Mouse (Mus musculus) thymus, adult 2 months (tissue): ENCODE measurements around the gene Cyp46a1. TPM values are rescaled to one million over a fixed set of nuclear protein-coding genes. Genes with fewer than 3 reads are reported as not detected.
A peak's percentile ranks its signal among the peaks of the same experiment; 100 is the strongest.

Source experiments
- DNase-seq: peaks from one replicate; pipeline ENCODE4 v3.0.0; 2021
- H3K27ac ChIP-seq: fragments of 200-500 bp; 2 replicates; pipeline ENCODE4 v1.5.1; 2012; ENCODE audit warnings: low read length, control low read depth; ENCODE audit not compliant: control insufficient read depth, insufficient read depth
- H3K27me3 ChIP-seq: fragments of 200-500 bp; 2 replicates; pipeline ENCODE4 v1.6.1; 2012; ENCODE audit warnings: mild to moderate bottlenecking, low read length, moderate library complexity, mixed read lengths; ENCODE audit not compliant: control insufficient read depth, insufficient read depth
- H3K36me3 ChIP-seq: fragments of 200-500 bp; 2 replicates; pipeline ENCODE4 v1.6.1; 2012; ENCODE audit warnings: mild to moderate bottlenecking, low read length, moderate library complexity; ENCODE audit not compliant: control insufficient read depth, insufficient read depth
- H3K4me1 ChIP-seq: fragments of 200-500 bp; replicated peaks from 2 replicates; pipeline ENCODE4 v1.6.1; 2012; ENCODE audit warnings: low read length; ENCODE audit not compliant: control insufficient read depth, insufficient read depth
- H3K4me3 ChIP-seq: fragments of 200-500 bp; 2 replicates; pipeline ENCODE4 v1.5.1; 2012; ENCODE audit warnings: mild to moderate bottlenecking, low read length, control low read depth, moderate library complexity; ENCODE audit not compliant: control insufficient read depth, insufficient read depth
- CTCF ChIP-seq: fragments of 200-500 bp; IDR thresholded peaks from 2 replicates; pipeline ENCODE4 v1.5.1; 2012; ENCODE audit warnings: mild to moderate bottlenecking, control low read depth, low read length, moderate library complexity, borderline replicate concordance; ENCODE audit not compliant: control insufficient read depth, poor library complexity, insufficient read depth; ENCODE audit errors: extremely low read depth
- POLR2A ChIP-seq: fragments of 200-500 bp; IDR thresholded peaks from 2 replicates; pipeline ENCODE4 v1.6.1; 2012; ENCODE audit warnings: mild to moderate bottlenecking, low read length, control low read depth, moderate library complexity; ENCODE audit not compliant: control insufficient read depth, poor library complexity, insufficient read depth; ENCODE audit errors: extremely low read depth
- WGBS: fragments of 180-500 bp; shearing (Covaris S2); methylation state at CpG from one replicate; pipeline ENCODE4 v1.1.7; 2018; 5-methylcytosine and 5-hydroxymethylcytosine counted together
- polyA plus RNA-seq: library from polyadenylated mRNA; depleted of rRNA; stranded (reverse); fragments of >200 nt; gene quantifications from 2 replicates; pipeline ENCODE4 v1.2.3, GENCODE M21; 2012

Gene Cyp46a1
- polyA plus RNA-seq, 1 experiment = 0.69 TPM

- TF ChIP-seq POLR2A (no peak), CTCF (peak; percentile 96)
- peak overlapping the region; percentile 41 for H3K4me3 ChIP-seq
- under 1% methylated on average over 16 of the region's 16 CpGs for WGBS
- peak; percentile 80 for DNase-seq
- no peak overlapping the region for H3K27ac ChIP-seq
- peaks cover 17% of the 10 kb centered on the region for H3K4me1 ChIP-seq
- peaks cover 3% of the 10 kb centered on the region; the same call in 1 of the 2 replicates for H3K27me3 ChIP-seq
- H3K36me3 ChIP-seq = no peaks in the 10 kb centered on the region
These were observed 1.1 kb upstream of the Cyp46a1 start for GRCm38 (mm10) chr12:108333056-108333455.

DNA sequence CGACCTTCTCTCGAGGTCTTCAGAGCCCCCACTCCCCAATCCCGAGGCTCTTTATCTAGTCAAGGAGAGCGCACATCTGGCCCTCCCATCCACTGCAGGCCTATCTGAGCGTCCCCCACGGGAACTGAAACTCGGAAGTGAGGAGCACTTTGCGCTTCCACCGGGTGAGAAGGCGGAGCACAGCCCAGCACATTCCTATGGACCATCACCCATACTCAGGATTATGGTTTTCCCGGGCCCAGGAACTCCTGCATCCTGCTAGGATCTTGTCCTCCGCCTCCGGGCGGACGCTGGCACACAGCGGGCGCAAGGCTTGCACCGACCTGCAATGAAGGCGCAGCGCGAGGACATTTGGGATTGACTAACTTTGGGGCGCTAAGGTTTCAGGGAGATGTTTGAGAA lies 699 bp upstream of the Cyp46a1 start:
- WGBS = under 1% methylated on average over 22 of the region's 22 CpGs
- H3K4me3 ChIP-seq = peak overlapping the region; percentile 41
- peaks cover 16% of the 10 kb centered on the region for H3K4me1 ChIP-seq
- H3K27ac ChIP-seq = no peak overlapping the region
- TF ChIP-seq CTCF = no peak
- TF ChIP-seq POLR2A = no peak
- no peaks in the 10 kb centered on the region for H3K36me3 ChIP-seq
- peaks cover 2% of the 10 kb centered on the region; the same call in 1 of the 2 replicates for H3K27me3 ChIP-seq
- DNase-seq = no peak

- TF ChIP-seq CTCF = no peak
- TF ChIP-seq POLR2A = no peak
- WGBS = 4% methylated on average over 32 of the region's 32 CpGs
- Histone ChIP-seq H3K27me3 (peaks cover 2% of the 10 kb centered on the region; the same call in 1 of the 2 replicates), H3K36me3 (no peaks in the 10 kb centered on the region), H3K27ac (no peak overlapping the region), H3K4me3 (peak overlapping the region; percentile 41), H3K4me1 (peaks cover 19% of the 10 kb centered on the region)
- DNase-seq = peak; percentile 16
These were observed 348 bp downstream of the Cyp46a1 start for GRCm38 (mm10) chr12:108334529-108334928.

GRCm38 (mm10) chr12:108338572-108339190 lies 4.5 kb downstream of the Cyp46a1 start:
- TF ChIP-seq POLR2A (no peak), CTCF (peak; percentile 51; the same call in 1 of the 2 replicates)
- Histone ChIP-seq H3K4me1 (peaks cover 12% of the 10 kb centered on the region), H3K27ac (no peak overlapping the region), H3K4me3 (no peak overlapping the region), H3K36me3 (no peaks in the 10 kb centered on the region), H3K27me3 (peaks cover 2% of the 10 kb centered on the region; the same call in 1 of the 2 replicates)
- WGBS = 15% methylated on average over 14 of the region's 14 CpGs
- DNase-seq = peak; percentile 28

GRCm38 (mm10) chr12:108348151-108348550 lies 14.0 kb downstream of the Cyp46a1 start:
- Histone ChIP-seq H3K36me3 (no peaks in the 10 kb centered on the region), H3K4me1 (no peaks in the 10 kb centered on the region), H3K27me3 (no peaks in the 10 kb centered on the region; the same call in 1 of the 2 replicates), H3K27ac (no peak overlapping the region), H3K4me3 (no peak overlapping the region)
- DNase-seq = no peak
- 79% methylated on average over 8 of the region's 8 CpGs for WGBS
- TF ChIP-seq CTCF (no peak), POLR2A (no peak)

GRCm38 (mm10) chr12:108349026-108349425 lies 14.8 kb downstream of the Cyp46a1 start:
- DNase-seq = no peak
- WGBS = 82% methylated on average over 5 of the region's 5 CpGs
- Histone ChIP-seq H3K4me1 (no peaks in the 10 kb centered on the region), H3K36me3 (no peaks in the 10 kb centered on the region), H3K4me3 (no peak overlapping the region), H3K27me3 (no peaks in the 10 kb centered on the region; the same call in 1 of the 2 replicates), H3K27ac (no peak overlapping the region)
- TF ChIP-seq CTCF (no peak), POLR2A (no peak)

- no peak for TF ChIP-seq POLR2A
- TF ChIP-seq CTCF = no peak
- WGBS = 87% methylated on average over 10 of the region's 10 CpGs
- Histone ChIP-seq H3K4me3 (no peak overlapping the region), H3K4me1 (no peaks in the 10 kb centered on the region), H3K27me3 (no peaks in the 10 kb centered on the region; the same call in 1 of the 2 replicates), H3K36me3 (no peaks in the 10 kb centered on the region), H3K27ac (no peak overlapping the region)
- DNase-seq = no peak
These were observed 16.8 kb downstream of the Cyp46a1 start for GRCm38 (mm10) chr12:108350931-108351330.
